14 mouse cellular contexts compared by ENCODE assay signal in genomic region chr10:31525705-31526104, GRCm38 (mm10).
"Had no signal": no experiment of that assay in that cellular context is flagged by ENCODE, and none has a peak within 500 bp of the region (broad histone marks: within the 10 kb centered on the region; RNA-seq: fewer than 3 reads in every experiment).

No protein-coding gene starts in this region.

- H3K9ac ChIP-seq: liver, embryonic 14.5 days had no signal

- H3K4me2 ChIP-seq: midbrain, embryonic 11.5 days had no signal

- H3K4me3 ChIP-seq: left cerebral cortex, adult 2 months had no signal

- DNase-seq: kidney, adult 11 months; kidney, adult 9 months; kidney, postnatal 25 days; layer of hippocampus, postnatal 36 days; lung, adult 2 months; lung, postnatal 14 days; lung, postnatal 4 days; midbrain, embryonic 14.5 days; thymus, adult 18-20 months; thymus, postnatal 36 days had no signal

- H3K27ac ChIP-seq: kidney, postnatal 0 days; left cerebral cortex, adult 2 months; liver, embryonic 14.5 days had no signal
